Mouse (Mus musculus) liver, postnatal 0 days (tissue): ENCODE data around the gene Epb41. TPM values are rescaled to one million over a fixed set of nuclear protein-coding genes. Genes with fewer than 3 reads are reported as not detected.

ENCODE experiments used
- ATAC-seq: fragments of 200-750 bp; cut with Nextera tagmentation; 2 replicates; pipeline ENCODE4 v1.8.0; 2017; ENCODE audit warnings: mild to moderate bottlenecking, moderate library complexity
- DNase-seq: peaks from one replicate; pipeline ENCODE4 v3.0.0-alpha.2; 2016
- H3K27ac ChIP-seq: fragments of 300-500 bp; sonication (generic); 2 replicates; pipeline ENCODE4 v1.5.1; 2014; ENCODE audit warnings: antibody characterized with exemption, moderate library complexity, mild to moderate bottlenecking, low read depth
- H3K27me3 ChIP-seq: fragments of 300-500 bp; sonication (generic); 2 replicates; pipeline ENCODE4 v1.6.1; 2014; ENCODE audit warnings: low read length, control low read depth, mixed read lengths; ENCODE audit not compliant: insufficient read depth
- H3K36me3 ChIP-seq: fragments of 300-500 bp; sonication (generic); replicated peaks from 2 replicates; pipeline ENCODE4 v1.6.1; 2014; ENCODE audit warnings: mild to moderate bottlenecking, control low read depth, low read length, moderate library complexity, mixed read lengths; ENCODE audit not compliant: insufficient read depth
- H3K4me1 ChIP-seq: fragments of 300-500 bp; sonication (generic); 2 replicates; pipeline ENCODE4 v1.6.1; 2014; ENCODE audit warnings: antibody characterized with exemption, mild to moderate bottlenecking, control low read depth; ENCODE audit not compliant: insufficient read depth
- H3K4me2 ChIP-seq: fragments of 300-500 bp; sonication (generic); 2 replicates; pipeline ENCODE4 v1.6.1; 2014; ENCODE audit warnings: low read depth, mild to moderate bottlenecking, low read length, moderate library complexity, mixed read lengths
- H3K4me3 ChIP-seq: fragments of 300-500 bp; sonication (generic); 2 replicates; pipeline ENCODE4 v1.5.1; 2014; ENCODE audit warnings: low read depth, low read length
- H3K9ac ChIP-seq: fragments of 300-500 bp; sonication (generic); replicated peaks from 2 replicates; pipeline ENCODE4 v1.6.1; 2014; ENCODE audit warnings: mild to moderate bottlenecking, moderate library complexity
- H3K9me3 ChIP-seq: fragments of 300-500 bp; sonication (generic); 2 replicates; pipeline ENCODE4 v1.6.1; 2016; ENCODE audit warnings: mild to moderate bottlenecking, control low read depth, low read length, mixed read lengths
- CTCF ChIP-seq: sonication (generic); IDR thresholded peaks from 2 replicates; pipeline ENCODE4 v1.5.1; 2016; ENCODE audit warnings: antibody characterized with exemption, low read depth
- EP300 ChIP-seq: IDR thresholded peaks from 2 replicates; pipeline ENCODE4 v1.6.1; 2016; ENCODE audit warnings: antibody characterized with exemption, low read depth, mild to moderate bottlenecking
- WGBS: fragments of 180-500 bp; shearing (Covaris S2); extraction: QIAGEN DNeasy Blood & Tissue Kit; methylation state at CpG from one replicate; pipeline ENCODE4 v1.1.7; 2014; ENCODE audit not compliant: insufficient replicate concordance; 5-methylcytosine and 5-hydroxymethylcytosine counted together
- polyA plus RNA-seq: library from polyadenylated mRNA; unstranded; fragments of >200 nt; fragmentation: Nextera tagmentation; extraction: Ambion mirVana; gene quantifications from 2 replicates; pipeline ENCODE4 v1.2.1, GENCODE M21; 2015

Epb41 gene
- polyA plus RNA-seq, 1 experiment from 2014 or later, result 75.1 TPM

GRCm38 (mm10) chr4:131906423-131906822 lies 168.7 kb downstream of the Epb41 start:
- Histone ChIP-seq H3K27ac (no peak overlapping the region), H3K4me1 (peaks cover 13% of the 10 kb centered on the region), H3K4me2 (no peak overlapping the region), H3K9me3 (no peaks in the 10 kb centered on the region; the same call in 1 of the 2 replicates), H3K27me3 (no peaks in the 10 kb centered on the region), H3K36me3 (peaks cover 16% of the 10 kb centered on the region), H3K9ac (no peak overlapping the region), H3K4me3 (no peak overlapping the region)
- DNase-seq, result no peak
- whole genome bisulfite sequencing, result 66% methylated on average over 6 of the region's 6 CpGs
- peak; percentile 22; the same call in 1 of the 2 replicates for TF ChIP-seq EP300
- no peak for TF ChIP-seq CTCF
- ATAC-seq, result peak; percentile 68

GRCm38 (mm10) chr4:131904478-131904877 lies 170.6 kb downstream of the Epb41 start:
- Histone ChIP-seq H3K36me3 (peaks cover 36% of the 10 kb centered on the region), H3K4me3 (no peak overlapping the region), H3K4me1 (no peaks in the 10 kb centered on the region), H3K27me3 (no peaks in the 10 kb centered on the region), H3K27ac (no peak overlapping the region), H3K9ac (no peak overlapping the region), H3K4me2 (no peak overlapping the region), H3K9me3 (no peaks in the 10 kb centered on the region; the same call in 1 of the 2 replicates)
- no peak for TF ChIP-seq EP300
- TF ChIP-seq CTCF, result peak; percentile 72
- 64% methylated on average over 8 of the region's 8 CpGs for WGBS
- peak; percentile 59 for DNase-seq
- peak; percentile 46; the same call in 1 of the 2 replicates for ATAC-seq

- Histone ChIP-seq H3K9me3 (no peaks in the 10 kb centered on the region), H3K4me2 (no peak overlapping the region), H3K27me3 (no peaks in the 10 kb centered on the region), H3K9ac (no peak overlapping the region), H3K4me3 (no peak overlapping the region), H3K36me3 (peaks cover 57% of the 10 kb centered on the region), H3K27ac (no peak overlapping the region), H3K4me1 (peaks cover 9% of the 10 kb centered on the region)
- no peak for TF ChIP-seq CTCF
- WGBS, result 93% methylated on average over 15 of the region's 15 CpGs
- DNase-seq (no peak), ATAC-seq (no peak)
Measured at GRCm38 (mm10) chr4:131901090-131901489, 174.0 kb downstream of the Epb41 start.

GRCm38 (mm10) chr4:131899180-131899554 lies 176.0 kb downstream of the Epb41 start:
- H3K9me3 ChIP-seq, result no peaks in the 10 kb centered on the region
- H3K4me1 ChIP-seq, result peaks cover 9% of the 10 kb centered on the region
- no peaks in the 10 kb centered on the region for H3K27me3 ChIP-seq
- TF ChIP-seq CTCF, result no peak
- peak overlapping the region; percentile 82 for H3K27ac ChIP-seq
- DNase-seq (peak; percentile 48), ATAC-seq (no peak)
- H3K4me2 ChIP-seq, result no peak overlapping the region
- no peak overlapping the region for H3K4me3 ChIP-seq
- H3K36me3 ChIP-seq, result peaks cover 67% of the 10 kb centered on the region
- WGBS, result 76% methylated on average over 6 of the region's 6 CpGs
- no peak overlapping the region for H3K9ac ChIP-seq

- no peak for DNase-seq
- WGBS, result 82% methylated on average over 12 of the region's 12 CpGs
- H3K9me3 ChIP-seq, result no peaks in the 10 kb centered on the region
- TF ChIP-seq CTCF (no peak), EP300 (no peak)
- H3K36me3 ChIP-seq, result peaks cover 69% of the 10 kb centered on the region
- no peak overlapping the region for H3K4me2 ChIP-seq
- H3K4me3 ChIP-seq, result no peak overlapping the region
- H3K4me1 ChIP-seq, result peaks cover 9% of the 10 kb centered on the region
- H3K27ac ChIP-seq, result peak overlapping the region; percentile 82
- H3K27me3 ChIP-seq, result no peaks in the 10 kb centered on the region
- no peak overlapping the region for H3K9ac ChIP-seq
- ATAC-seq, result no peak
Measured at GRCm38 (mm10) chr4:131898503-131899179, 176.5 kb downstream of the Epb41 start.

GRCm38 (mm10) chr4:131897787-131898186 lies 177.3 kb downstream of the Epb41 start:
- no peak overlapping the region for H3K4me3 ChIP-seq
- DNase-seq, result peak; percentile 50
- H3K4me1 ChIP-seq, result peaks cover 9% of the 10 kb centered on the region
- H3K4me2 ChIP-seq, result no peak overlapping the region
- WGBS, result 70% methylated on average over 8 of the region's 8 CpGs
- H3K27ac ChIP-seq, result peak overlapping the region; percentile 82
- H3K9ac ChIP-seq, result no peak overlapping the region
- TF ChIP-seq CTCF, result no peak
- peak; percentile 75 for TF ChIP-seq EP300
- no peaks in the 10 kb centered on the region for H3K9me3 ChIP-seq
- peaks cover 78% of the 10 kb centered on the region for H3K36me3 ChIP-seq
- ATAC-seq, result peak; percentile 97
- H3K27me3 ChIP-seq, result no peaks in the 10 kb centered on the region

- H3K4me1 ChIP-seq, result peaks cover 9% of the 10 kb centered on the region
- no peak for TF ChIP-seq CTCF
- no peak for TF ChIP-seq EP300
- WGBS, result 79% methylated on average over 5 of the region's 5 CpGs
- H3K27me3 ChIP-seq, result no peaks in the 10 kb centered on the region
- no peak overlapping the region for H3K4me3 ChIP-seq
- no peak overlapping the region for H3K4me2 ChIP-seq
- no peak for DNase-seq
- H3K36me3 ChIP-seq, result peaks cover 78% of the 10 kb centered on the region
- H3K27ac ChIP-seq, result peak overlapping the region; percentile 82
- H3K9ac ChIP-seq, result no peak overlapping the region
- H3K9me3 ChIP-seq, result no peaks in the 10 kb centered on the region
- ATAC-seq, result peak; percentile 5; the same call in 1 of the 2 replicates
Measured at GRCm38 (mm10) chr4:131897109-131897508, 178.0 kb downstream of the Epb41 start.
